Mouse (Mus musculus) MEL-GATA-1-ER (cell line): ENCODE data around the gene Olfr1450.
"Not testable (repeated sequence)": the region's sequence is repeated elsewhere in the genome, so short reads cannot be mapped to it uniquely, and the experiment has no call there.

Experiments
- DNase-seq: peaks from one replicate; pipeline ENCODE4 v3.0.0-alpha.2; 2012; ENCODE audit warnings: low read depth; ENCODE audit errors: extremely low read depth

Gene Olfr1450

DNA sequence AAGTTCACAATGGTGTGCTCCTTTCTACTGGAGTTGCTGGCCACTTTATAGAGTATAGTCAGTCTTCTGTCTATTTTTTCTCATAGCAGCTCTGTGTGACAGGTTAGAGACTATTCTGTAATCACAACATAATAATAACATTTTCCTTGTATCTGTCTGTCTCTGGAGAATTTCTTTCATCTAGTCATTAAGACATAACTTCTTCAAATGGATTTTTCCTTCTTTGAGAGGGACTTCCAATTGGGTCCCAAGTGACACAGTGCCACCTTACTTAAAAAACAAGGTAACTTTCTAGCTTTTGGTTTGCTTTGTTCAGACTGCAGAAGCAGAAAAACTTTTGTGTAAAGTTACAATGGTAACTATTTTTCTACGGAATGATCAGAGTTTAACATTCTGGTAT is at the start of gene Olfr1450:
Olfr1450 (plus strand) TSS at position 301 of the 400 bp plus-strand sequence.
- no peak for DNase-seq

DNA sequence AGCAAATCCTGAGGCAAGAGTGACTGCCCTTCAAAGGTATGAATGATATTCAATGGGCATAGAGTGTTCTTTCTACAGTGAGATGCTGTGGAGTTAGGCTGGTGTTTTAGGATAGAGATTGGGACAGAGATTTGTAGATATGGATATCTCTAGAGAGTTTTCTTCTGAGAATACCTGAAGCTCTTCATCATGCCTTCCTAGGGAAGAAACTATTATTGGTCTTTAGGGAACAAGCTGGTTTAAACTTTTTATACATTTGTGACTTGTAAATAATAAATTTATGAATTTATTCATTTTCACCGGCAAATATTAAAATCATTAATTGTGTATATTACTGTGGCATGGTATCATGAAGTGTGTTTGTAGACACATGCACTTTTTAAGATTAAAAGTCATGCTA is 46.4 kb upstream of the Olfr1450 start, which contains the start of gene Olfr1447:
Olfr1447 (minus strand) TSS at position 101 of the 400 bp plus-strand sequence.
- no peak for DNase-seq

DNA sequence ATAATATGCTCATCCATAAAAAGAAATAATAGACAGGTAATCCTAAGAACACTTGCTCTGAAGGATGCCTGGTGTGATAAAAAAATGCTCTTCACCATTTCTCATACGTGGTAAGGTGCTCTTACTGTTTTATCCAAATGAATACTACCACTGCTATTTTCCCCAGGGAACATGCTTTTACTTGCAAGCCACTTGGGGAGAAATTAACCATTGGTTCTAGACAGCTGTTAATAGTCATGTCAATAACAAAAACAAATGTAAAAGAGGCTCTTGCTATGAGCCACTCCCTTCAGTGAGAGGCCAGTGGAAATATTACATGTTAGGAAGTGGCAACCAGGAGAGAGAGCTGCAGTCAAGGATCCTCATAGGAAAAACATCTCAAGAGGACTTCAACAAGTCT is 25.7 kb upstream of the Olfr1450 start, which contains the start of gene Olfr1448:
Olfr1448 (minus strand) TSS at position 101 of the 400 bp plus-strand sequence.
- no peak for DNase-seq

GRCm38 (mm10) chr19:12930540-12930939 is 19.5 kb upstream of the Olfr1450 start, which contains the start of gene Olfr1449:
TSS of gene Olfr1449 (plus strand) at chr19:12930840.
- no peak for DNase-seq

GRCm38 (mm10) chr19:12970082-12970481 is 20.0 kb downstream of the Olfr1450 start:
- not testable (repeated sequence) for DNase-seq

DNA sequence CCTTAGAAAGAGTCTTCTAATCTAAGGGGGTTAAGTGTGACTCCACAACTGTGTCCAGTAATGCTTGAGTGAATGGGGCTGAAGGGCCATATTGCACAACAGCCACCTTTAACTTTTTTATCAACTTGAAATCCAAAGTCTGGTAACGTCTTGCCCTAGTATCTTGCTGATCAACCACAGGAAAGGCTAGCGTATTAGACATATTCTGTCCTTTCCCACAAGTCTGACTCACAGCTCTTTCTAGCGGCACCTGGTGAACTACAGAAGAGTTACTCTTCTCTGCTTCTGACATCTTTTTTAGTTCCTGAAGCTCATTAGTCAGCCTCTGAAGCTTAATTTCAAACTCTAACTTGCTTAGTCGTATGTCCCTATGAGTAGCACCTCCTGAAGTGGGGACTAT is 42.3 kb downstream of the Olfr1450 start:
- not testable (repeated sequence) for DNase-seq

DNA sequence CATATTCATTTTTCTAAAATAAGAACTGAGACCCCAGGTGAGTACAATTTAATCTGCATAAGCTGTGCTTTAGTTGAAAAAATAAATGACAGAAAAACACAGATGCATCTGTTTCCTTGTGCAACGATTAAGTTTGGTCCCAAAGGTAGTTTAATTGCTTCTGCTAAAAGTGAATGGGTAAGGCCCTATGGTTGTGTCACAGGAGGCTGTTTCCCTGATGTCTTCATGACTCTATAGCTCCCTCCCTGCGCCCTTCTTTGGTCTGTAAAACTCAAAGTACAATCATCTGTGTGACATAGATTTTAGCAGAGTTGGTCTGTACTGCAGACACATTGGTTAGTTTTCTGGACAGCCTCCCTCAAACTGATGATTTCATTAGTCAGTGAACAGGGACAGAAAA is 44.7 kb downstream of the Olfr1450 start, which contains the start of gene Olfr1451:
Olfr1451 (plus strand) TSS at position 301 of the 400 bp plus-strand sequence.
- no peak for DNase-seq
